Mouse (Mus musculus) left cerebral cortex, postnatal 4 days (tissue): Measurements from ENCODE around the gene Gpr85. TPM values are rescaled to one million over a fixed set of nuclear protein-coding genes. Genes with fewer than 3 reads are reported as not detected.

Source experiments
- DNase-seq: peaks from one replicate; pipeline ENCODE4 v3.0.0-alpha.2; 2022
- intact Hi-C: fragments of 180-260 bp; cut with DNase I; formaldehyde crosslinking; loops from one replicate; pipeline ENCODE4 v1.15.1; 2025
- total RNA-seq, 2 experiments: library from RNA; stranded (reverse); gene quantifications; 2 replicates each; pipeline ENCODE4 v1.2.3; 2021

The Gpr85 gene
- total RNA-seq, 2 experiments from 2014 or later: 122 to 129 TPM

DNA sequence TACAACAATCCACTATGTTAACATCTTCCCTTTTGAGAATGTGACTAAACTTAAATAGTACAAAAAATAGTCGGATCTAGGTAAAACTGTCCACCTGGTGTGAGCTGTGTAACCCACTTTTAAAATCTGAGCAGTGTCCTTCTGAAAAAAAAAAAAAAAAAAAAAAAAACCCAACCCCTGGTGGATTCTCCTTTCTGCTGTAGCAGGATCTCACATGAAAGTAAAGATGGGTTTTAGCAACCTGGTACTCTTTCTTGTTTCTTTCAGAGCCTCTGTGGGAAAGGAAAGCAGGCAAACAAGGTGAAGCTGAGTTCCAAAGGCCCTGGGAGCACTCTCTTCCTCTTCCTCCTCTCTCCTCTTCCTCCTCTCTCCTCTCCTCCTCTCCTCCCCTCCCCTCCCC is 10.9 kb downstream of the Gpr85 start:
- intact Hi-C loops: no loop called here
- no peak for DNase-seq

DNA sequence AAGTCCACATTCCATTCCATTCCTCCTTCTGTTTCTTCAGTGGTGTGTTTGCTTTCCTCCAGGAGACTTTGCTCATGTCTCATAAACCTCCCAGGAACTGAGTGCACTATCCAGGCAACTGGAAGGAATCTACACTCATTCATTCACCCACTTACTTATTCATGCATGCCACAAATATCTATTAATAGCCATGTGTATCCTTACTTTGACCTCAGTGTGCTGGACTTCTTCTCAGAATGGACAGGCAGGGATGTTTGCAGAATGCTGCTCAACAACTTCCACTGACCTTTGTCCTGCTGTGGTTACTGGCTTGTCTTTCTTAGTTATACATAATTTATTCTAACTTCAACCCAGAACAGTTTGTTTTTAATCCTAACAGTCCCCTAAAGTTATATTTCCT is 23.1 kb downstream of the Gpr85 start:
- intact Hi-C loops: no loop called here
- DNase-seq: no peak

DNA sequence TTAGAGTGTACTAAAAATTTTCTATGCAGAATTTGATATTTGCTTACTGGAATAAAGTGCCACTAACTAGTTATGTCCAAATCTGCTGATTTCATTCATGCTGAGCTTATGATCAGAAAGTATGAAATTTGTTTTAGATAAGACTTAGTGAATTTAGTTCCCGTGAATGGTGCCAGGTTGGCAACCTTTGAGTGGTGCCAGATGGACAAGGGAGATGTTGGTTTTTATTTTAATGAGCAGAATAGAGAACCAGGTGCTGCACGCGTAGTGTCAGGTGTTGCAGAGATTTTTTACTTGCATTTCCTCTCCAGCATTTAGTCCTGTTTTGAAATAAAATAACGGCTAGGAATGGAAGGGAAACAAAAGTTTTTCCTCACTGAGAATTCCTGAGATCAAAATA is 27.6 kb downstream of the Gpr85 start:
- DNase-seq: peak; percentile 15
- intact Hi-C loops: no loop called here

DNA sequence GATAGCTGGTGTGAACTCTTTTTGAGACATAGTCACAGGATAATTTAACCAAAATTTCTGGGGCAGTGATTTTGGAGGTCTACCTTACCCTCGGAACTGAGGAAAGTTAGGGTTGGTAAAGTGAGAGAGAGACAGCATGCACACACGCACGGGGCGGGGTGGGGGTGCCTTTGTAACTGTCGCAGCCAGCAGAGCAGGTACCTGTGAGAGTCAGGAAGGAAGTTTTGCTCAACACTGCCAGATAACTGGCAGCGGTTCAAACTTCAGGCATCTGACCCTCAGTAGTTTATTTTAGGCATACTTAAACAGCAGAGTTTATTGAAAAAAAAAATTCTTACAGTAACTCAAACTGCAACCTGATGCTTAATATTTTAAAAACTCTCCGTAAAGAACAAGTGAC is 39.7 kb downstream of the Gpr85 start:
- intact Hi-C loops: no loop called here
- no peak for DNase-seq

DNA sequence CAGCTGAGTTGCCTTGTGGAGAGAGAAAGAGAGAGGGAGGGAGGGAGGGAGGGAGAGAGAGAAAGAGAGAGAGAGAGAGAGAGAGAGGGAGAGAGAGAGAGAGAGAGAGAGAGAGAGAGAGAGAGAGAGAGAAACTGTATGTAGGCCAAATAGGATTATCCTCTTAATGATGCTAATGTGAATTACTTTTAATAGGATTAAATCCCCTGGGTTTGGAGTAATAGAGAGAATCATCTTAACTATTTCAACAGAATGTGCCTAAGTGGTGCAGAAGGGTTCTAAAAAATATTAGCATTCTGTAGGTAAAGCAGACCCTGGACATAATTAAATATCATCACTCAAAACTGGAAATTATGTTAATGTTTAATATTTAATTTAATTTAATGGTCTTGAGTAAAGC is 42.4 kb downstream of the Gpr85 start:
- intact Hi-C loops: no loop called here
- DNase-seq: no peak

Other genes with a start within 250 kb of the Gpr85 start
- 10 to 100 TPM; 20.4 to 25.3 TPM for gene Tmem168, start 231.8 kb downstream of the Gpr85 start, total RNA-seq
- 10 to 100 TPM; 25.1 to 27.7 TPM for gene Bmt2, start 162.0 kb downstream of the Gpr85 start, total RNA-seq
- gene 2610001J05Rik, start 31.6 kb upstream of the Gpr85 start, total RNA-seq: 10 to 100 TPM; 56.7 to 62.7 TPM